Mouse (Mus musculus): ENCODE measurements around the gene Slc8a1.
A peak's percentile ranks its signal among the peaks of the same experiment; 100 is the strongest.

Slc8a1 gene

DNA sequence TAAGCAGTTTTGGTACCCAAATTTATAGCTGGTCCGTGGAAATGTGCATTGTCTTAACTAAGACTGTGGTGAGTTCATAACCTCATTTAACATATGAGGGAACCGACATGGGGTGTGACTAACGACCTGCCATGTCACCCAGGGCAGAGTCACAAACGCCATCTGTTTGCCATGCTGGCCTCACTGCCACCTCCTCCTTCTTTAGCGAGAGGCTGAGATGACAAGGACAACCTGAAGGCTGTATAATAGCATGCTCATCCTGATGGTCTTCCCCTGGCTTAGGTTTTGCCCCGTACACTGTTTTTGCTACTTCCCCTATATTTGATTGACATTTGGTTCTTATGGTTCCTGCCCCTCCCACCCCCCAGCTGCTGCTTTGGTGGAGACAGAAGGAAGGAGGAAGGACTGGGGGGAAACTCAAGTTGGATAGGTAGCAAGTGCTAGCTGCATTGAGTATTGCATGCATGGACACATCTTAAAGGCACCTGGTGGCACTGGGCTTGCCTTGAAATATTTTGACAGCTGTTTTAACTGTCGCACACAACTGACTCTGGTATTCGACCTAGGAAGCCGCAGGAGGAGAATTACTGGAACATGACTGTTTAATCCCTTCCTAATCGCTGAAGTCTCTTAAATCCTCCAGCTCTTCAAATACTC is 313.8 kb downstream of the Slc8a1 start:
- DNase-seq (ENCODE audit: low spot score in 2 of 2), result no peak

DNA sequence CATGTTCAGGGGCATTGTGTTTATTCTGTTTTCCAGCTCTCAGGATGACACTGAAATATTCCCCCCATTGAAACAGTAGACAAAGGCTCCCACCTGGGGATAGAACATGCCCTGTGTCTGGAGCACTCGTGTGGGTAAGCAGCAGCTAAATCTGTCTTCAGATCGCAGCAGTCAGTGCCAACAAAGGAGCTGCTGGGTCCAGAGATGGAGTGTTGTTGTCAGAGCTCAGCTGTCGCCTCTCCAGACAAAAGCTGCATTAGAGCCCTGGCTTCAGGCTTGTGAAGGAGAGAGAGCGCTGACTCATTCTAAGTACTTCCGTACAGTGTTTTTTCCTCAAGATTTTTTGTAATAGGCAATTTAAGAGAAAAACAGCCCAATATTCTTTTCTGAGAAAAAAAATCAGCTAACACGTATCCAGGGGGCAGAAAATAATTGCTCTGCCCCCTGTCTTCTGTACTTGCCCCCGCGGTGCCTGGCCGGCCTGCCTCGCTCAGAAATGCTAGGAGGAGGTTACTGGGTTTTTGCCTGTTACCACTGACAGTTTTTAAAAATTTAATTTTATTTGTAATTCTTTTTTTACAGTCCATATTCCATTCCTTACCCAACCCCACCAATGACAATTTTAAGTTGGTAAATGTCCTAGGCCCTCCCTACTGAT is 318.2 kb downstream of the Slc8a1 start:
- DNase-seq (ENCODE audit: low spot score in 2 of 2), result no peak

DNA sequence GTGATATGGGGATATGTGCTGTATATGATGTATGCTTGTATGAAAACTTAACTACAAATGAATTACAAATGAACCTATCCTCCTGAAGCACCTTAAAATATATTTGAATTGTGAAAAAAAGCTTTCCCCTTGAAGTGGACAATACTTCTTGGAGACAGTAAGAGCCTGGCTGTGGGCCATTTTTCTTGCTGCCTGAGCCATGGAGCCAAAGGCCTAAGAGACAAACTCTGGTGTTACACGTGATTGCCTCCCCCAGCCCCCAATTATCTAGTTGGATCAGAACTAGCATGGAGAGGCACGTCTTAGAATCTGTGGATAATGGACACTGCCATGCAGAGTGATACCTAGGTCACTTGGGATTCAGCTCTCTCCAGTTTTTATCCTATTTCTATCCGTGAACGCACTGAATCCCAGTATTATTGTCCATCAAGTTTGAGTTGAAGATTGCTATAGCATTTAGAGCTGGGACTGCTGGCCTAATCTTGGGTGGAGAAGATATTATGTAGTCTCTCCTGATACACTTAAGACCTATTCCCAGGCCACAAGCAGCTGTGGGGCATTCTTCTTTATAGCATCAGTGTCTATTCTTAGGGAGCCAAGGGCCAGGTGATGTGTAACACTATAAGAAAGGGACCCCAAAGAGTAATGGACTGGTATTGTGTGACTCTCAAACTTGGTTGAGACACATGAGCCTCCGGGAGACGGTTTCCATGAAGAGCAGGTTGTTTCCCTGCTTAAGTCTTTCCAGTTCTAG is 321.6 kb downstream of the Slc8a1 start:
- no peak for DNase-seq (ENCODE audit: low spot score in 2 of 2)

DNA sequence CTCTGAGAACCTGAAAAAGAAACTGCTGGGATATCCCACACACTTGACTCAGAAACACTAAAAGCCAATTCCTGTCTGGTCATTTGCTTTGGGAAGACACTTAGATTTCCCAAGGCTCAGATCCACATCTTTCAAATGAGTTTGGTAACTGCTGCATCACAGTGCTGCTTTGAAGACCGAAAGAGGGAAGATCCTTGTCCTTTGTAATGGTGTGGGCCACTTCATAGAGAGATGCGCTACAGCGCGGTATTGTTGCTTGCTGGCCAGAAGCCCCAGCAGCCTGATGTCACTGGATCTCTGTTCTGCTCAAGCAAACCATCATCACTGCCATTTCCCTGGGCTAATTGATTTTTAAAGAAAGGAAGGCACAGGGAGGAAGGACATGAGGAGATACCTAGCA is 325.4 kb downstream of the Slc8a1 start:
- no peak for DNase-seq (ENCODE audit: low spot score in 2 of 2)

DNA sequence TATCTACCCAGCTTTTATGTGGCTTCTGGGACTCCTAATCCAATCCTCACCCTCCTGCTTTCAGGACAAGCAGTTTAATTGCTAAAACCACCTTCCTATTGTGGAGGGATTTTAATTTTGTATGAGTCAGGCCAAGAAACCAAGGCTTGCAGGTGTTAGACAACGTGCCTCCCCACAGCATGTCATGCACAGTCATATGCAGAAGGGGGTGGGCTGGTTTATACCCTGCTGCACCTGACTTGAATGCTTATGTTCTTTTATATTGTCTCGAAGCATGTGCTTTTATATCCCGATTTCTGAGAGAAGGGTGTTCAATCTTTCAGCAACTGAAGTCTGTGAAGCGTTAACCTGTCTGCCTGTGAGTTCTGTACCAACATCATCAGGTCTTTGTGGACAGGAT is 334.0 kb downstream of the Slc8a1 start:
- no peak for DNase-seq (ENCODE audit: low spot score in 2 of 2)

DNA sequence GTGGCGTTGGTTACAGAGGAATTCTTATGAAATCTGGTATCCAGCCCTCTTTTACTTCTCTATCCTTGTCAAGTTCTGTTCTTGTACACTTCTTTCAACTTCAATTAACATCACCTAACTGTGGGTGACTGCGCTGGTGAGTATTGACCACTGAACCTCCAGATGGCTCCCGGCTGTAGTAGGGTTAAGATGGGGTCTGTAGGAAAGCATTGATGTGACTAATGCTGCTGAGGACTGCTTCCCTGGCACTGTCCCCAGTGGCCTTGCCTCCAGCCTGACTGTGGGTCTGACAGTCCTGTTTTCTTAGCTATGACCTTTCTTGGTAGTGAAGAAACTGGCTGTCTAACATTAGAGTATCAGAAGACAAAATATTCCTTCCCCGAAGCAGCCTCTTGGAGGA is 335.1 kb downstream of the Slc8a1 start:
- peak in 1 of 2 experiments; percentile 24 for DNase-seq (ENCODE audit: low spot score in 2 of 2)

DNA sequence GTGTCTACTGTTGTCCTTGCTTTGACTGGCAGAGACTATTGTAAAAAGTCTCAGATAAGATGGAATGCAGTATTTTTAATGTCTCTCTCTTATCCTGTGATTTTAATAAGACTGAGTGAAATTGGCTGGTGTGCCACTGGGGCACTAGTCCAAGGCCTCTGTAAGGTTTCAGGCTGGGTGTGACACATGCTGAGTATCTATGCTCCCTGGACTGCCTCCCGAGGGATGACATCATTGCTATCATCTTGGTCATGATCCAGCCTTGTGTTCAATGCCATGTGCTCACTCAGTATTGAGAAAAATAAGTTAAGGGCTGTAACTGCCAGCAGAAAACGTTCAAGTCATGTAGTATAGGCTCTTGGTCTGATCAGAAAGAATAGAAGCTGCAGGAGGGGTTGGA is 335.5 kb downstream of the Slc8a1 start:
- peak in 1 of 2 experiments; percentile 61 for DNase-seq (ENCODE audit: low spot score in 2 of 2)

DNA sequence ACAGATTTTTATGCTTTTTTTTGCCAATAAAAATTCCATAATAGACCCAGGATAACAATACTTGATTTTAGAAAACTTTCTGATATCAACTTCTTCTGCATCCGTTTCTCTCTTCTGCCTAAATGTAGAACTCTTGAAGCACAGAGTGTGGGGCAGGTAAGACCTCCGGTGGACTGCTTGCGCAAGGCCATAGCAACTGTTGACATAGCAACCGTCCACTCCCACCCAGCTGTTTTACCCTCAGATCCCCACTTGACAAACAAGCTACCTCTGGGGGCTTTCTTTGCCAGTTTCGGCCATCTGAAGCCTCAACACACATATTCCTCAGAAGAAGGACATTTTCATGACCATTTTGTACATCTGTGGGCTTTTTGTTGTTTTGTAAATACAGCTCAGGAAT is 337.8 kb downstream of the Slc8a1 start:
- DNase-seq (ENCODE audit: low spot score in 2 of 2), result no peak

DNA sequence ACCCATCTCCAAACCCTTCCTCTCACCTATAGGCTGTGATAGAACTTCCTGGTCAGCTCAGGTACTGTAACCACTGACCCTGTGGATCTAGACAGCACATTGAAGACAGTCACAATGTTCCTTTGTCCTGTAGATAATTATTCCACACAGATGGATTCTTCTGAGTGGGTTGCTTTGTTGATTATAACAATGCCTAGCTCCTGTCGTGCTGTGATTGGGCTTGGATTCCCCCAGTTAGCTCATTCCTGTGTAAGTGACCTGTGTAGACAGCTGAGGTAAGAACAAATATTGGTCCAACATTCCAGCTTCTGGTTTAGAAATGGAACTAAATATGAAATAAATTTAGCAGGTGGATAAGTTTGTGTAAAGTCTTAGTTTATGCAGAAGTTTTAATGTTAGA is 340.7 kb downstream of the Slc8a1 start:
- DNase-seq (ENCODE audit: low spot score in 2 of 2), result no peak

DNA sequence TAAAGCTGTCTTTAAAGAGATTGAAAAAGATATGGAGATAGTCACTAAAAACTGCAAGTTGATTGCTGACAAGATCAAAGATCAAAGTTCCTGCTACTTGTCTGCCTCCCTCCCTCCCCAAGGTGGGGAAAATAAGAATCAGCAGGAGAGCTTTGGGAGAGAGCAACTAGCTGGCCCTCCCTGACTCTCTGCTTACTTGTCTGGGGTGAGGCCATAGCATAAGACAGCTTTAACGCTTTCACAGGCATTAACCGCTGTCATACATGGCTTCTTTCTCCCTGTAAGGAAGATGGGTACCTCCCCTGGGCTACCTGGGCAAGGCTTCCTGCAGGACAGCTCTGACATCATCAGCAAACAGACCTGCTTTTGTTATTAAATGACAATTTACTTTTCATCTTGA is 344.1 kb downstream of the Slc8a1 start:
- DNase-seq (ENCODE audit: low spot score in 2 of 2), result no peak

DNA sequence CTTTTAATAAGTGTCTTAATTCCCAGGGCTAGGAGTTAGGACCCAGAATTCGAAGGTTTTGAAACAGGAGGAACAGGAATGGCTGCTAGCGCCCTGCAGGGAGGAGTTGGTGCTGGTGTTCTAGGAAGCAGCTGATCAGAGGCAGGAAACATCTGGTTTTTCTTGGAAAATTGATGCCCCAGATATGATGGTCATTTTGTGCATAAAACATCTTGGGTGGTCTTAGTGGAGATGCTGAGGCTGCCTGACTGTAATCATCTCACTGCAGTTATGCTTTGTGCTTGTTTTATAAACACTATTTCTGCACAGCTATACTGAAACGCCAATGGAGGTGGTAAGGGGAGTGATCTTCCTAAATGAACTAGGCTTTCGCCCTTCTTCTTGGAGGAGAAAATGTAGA is 345.1 kb downstream of the Slc8a1 start:
- DNase-seq (ENCODE audit: low spot score in 2 of 2), result no peak

DNA sequence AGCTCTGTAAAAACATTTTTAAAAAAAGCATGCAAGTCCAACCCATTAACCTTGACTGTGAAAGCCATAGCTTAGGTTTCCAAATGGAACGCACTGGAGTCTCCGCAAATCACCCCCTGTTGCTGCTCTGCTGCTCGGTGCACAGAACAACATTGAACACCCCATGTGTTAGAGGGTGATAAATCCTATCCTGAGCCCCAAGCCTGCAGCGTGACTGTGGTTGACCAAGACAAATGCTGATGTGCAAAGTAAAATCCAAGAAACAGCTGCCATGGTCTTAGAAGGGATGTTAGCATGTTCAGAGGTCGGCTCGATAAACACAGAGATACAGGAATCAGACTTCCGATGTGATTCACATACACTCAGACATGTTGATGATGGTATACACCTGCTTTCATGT is 346.7 kb downstream of the Slc8a1 start:
- DNase-seq (ENCODE audit: low spot score in 2 of 2), result no peak

DNA sequence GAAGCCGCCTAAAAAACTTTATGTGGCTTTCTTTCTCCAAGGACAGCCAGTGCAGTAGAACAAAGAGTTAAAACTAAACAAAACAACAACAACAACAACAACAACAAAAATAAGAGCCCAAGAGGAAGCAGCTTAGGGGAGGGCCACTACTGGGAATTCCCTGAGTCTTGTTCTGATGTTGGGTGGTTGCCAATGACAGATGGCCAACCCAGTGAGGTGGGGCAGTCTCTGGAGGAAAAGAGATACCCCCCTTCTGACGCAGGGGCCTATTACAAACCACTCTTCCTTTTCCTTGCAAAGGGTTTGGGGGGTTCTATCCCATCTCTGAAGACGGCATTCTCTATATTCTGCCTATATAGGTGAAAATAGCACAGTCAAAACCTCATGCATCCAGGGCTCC is 347.4 kb downstream of the Slc8a1 start:
- no peak for DNase-seq (ENCODE audit: low spot score in 2 of 2)

DNA sequence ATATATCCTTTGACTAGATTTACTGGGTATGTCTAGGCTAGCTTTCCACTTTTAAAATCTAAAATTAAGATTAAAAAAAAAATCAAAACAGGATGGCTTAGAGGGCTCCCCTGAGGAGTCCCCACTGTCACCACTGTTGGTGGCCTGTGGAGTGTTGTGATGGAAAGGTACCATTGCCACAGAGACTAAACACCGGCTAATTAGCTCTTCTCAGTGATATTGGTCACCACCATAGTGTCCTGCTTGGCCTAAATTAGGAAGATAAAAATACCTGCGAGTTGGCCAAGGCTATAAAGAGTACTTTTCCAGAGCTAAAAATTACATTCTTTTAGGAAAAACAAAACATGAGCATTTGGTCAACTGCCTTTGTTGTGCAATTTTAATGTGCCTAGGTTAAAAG is 352.1 kb downstream of the Slc8a1 start:
- no peak for DNase-seq (ENCODE audit: low spot score in 2 of 2)

DNA sequence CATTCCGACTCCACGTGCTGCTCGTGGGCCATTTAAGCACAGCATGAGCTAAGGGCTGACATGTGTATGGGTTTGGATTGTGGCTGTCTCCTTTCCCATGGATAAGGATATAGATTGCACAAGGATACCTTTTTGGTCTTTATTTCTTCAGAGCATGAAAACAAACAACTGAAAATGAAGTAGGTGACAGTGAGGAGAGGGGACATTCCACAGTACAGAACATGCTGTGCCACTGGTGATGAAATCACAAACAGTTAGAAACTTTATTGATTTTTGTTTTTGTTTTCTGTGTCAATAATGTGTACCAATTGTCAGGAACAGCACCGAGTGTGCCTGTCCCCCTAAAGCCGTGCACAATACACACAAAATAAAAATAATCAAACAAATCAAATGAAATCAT is 352.7 kb downstream of the Slc8a1 start:
- no peak for DNase-seq (ENCODE audit: low spot score in 2 of 2)

DNA sequence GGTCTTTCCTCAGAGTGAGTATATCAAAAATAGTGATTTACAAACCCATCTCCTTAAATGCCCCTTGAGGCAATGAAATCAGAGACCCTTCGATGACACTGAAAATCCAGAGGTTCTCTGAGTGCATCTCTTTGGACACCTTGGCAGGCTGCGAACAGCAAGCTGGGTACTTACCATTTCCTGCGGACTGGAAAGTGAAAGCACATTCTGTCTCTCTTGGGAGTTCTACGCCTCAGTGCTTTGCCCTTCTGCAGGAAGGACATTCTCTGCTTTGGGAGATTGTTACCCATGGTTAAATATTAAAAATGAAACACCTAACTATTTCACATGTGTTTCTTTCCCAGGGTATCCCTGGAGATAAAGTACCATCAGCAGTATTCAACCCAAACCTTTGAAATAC is 354.7 kb downstream of the Slc8a1 start:
- DNase-seq (ENCODE audit: low spot score in 2 of 2), result no peak

DNA sequence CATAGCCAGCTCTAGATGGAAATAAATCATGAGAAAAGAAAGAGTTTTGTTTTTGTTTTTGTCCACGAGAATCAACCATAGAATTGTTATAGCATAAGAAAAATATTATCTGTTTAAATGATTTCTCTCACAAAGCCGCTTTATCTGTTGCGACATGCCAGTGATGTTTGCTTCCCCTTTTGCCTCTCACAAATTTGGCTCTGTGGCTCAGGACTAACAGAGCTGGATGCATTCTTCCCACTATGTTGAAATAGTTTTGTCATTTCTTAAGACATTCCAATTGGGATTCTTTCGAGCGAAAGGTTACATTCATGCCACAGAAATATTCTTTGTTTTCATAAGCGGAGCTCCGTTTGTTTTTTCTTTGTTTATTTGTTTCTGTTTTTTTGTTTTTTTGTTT is 359.7 kb downstream of the Slc8a1 start:
- DNase-seq (ENCODE audit: low spot score in 2 of 2), result no peak

DNA sequence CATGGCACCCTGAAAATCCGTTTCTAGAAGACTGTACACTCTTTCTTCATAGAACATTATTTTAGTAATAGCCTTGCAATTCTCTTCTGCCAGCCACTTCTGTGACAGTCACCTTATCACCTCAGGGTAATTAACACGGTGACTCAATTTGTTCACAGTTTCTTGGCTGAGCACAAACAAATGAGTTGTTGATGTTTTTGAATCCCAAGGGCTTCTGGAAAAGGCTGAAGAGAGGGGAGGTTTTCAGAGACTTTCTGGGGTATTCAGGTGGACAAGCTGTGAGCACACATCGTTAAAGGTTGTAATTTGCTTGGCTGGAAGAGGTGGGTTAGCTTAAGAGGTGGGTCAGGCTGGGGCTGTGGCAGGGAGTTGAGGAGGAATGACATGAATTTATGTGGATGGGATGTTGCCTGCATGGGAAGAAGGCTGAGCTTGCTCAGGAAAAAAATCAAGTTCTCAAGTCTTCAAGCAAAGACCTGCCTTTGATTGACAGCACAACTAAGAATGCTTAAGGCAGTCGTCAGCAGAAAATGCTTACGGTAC is 360.3 kb downstream of the Slc8a1 start:
- DNase-seq (ENCODE audit: low spot score in 2 of 2), result no peak

DNA sequence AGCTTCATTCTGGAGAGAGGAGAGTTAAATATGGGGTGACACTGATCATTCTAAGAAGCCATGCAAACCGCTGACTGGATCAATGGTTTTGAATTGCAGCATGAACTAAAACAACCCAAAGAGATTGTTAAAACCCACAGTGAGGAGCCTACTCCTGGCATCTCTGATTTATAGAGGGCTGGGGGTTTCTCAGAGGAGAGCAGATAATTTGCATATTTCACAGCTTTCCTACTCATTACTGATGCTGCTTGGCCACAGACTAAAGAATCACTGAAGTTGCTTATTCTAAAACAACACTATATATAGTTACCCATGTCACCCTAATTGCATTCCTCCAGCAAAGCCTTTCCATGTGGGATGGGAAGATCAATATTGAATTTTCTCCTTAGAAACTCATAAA is 361.0 kb downstream of the Slc8a1 start:
- DNase-seq (ENCODE audit: low spot score in 2 of 2), result no peak

DNA sequence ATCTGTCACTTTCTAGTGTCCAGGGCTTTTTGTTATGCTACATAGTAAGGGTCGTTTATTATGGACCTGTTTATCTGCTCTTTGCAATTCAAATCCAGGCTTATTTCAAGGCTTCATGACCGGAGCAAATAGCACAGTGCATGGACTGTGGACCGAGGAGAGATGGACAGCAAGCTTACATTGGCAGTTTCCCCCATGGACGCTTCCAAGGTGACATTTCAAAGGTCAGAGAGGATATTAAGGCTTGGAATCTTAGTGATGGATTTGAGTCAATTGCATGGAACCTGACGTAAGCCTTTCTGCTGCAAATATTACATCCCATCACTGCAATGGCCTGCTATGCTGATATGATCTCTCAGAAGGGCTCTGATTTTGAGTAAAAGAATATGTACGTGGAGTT is 362.3 kb downstream of the Slc8a1 start:
- no peak for DNase-seq (ENCODE audit: low spot score in 2 of 2)

DNA sequence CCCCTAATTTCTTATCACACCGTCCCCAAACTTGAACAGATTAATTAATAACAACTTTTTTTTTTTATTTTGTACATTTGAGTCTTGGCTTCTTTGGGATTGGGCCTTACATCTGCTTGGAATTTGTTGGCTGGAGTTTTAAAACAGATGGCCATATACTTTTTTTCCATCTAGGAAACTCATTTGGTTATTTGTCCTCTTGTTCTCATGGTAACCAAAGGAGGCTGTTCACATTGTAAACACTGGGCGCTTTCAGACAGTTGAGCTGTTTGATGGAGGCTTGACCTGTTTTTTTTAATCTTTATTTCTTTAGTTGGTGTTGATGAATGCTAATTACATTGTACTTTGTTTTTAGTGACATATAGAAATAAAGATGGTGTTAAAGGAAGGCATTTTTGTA is 369.1 kb downstream of the Slc8a1 start:
- no peak for DNase-seq (ENCODE audit: low spot score in 2 of 2)

DNA sequence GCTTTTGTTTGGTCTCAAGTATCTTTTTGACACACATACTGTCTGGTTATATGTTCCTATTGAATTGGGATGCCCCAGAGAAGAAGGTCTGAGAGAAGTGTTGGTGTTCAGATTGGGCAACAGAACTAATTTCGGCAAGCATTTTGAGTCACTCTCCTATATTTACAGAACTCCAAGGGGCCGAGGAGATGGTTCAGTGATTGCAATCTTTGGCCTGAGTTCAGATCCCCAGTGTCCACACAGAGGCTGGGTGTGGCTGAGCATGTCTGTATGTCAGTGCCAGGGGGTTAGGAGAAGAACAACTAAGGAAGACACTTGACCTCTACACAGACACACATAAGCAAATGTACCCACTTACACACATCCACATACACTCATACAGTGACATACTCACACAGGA is 369.7 kb downstream of the Slc8a1 start:
- no peak for DNase-seq (ENCODE audit: low spot score in 2 of 2)

DNA sequence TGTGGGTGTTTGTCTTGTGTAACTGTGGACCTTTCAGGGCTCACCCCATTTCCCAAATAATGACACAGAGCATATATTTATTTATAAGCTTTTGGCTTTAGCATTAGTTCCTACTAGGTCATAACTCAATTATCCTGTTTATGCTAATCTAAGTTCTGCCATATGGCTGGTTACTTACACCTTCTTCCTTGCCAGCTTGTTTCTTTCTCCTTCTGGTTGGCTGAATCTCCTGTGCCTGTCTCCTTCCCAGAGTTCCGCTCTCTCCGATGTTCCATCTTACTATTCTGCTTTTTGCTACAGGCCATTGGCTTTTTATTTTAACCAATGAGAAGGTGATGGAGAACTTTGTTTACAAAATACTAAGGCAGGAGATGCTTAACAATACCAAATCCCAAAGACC is 374.8 kb downstream of the Slc8a1 start:
- DNase-seq (ENCODE audit: low spot score in 2 of 2), result no peak

Data from urinary bladder, adult 18-20 months (tissue).